Mouse (Mus musculus): ENCODE results near the gene Fzr1.

- no peak for TF ChIP-seq CTCF (IDR thresholded peaks at IDR 0.05; ENCODE audit: low read depth)
- no peak for TF ChIP-seq EP300 (IDR thresholded peaks at IDR 0.05; ENCODE audit: low read depth)
Observed at GRCm38 (mm10) chr10:81334324-81334723, 44.0 kb downstream of the Fzr1 start.
